ENCODE assay signal across 14 mouse cellular contexts in genomic region chr11:84959181-84959580, GRCm38 (mm10). TPM values are rescaled to one million over a fixed set of nuclear protein-coding genes. Genes with fewer than 3 reads are reported as not detected.
A peak's percentile ranks its signal among the peaks of the same experiment; 100 is the strongest.
DNase-seq lines count a peak whose midpoint lies in the region; ATAC-seq and TF ChIP-seq lines count a peak whose summit lies in the region.
"Had no signal": no experiment of that assay in that cellular context is flagged by ENCODE, and none has a peak within 500 bp of the region (broad histone marks: within the 10 kb centered on the region; RNA-seq: fewer than 3 reads in every experiment).

No protein-coding gene starts in this region.

- no peaks in the 10 kb centered on the region for H3K9me3 ChIP-seq in heart, embryonic 13.5 days
- no peaks in the 10 kb centered on the region for H3K9me3 ChIP-seq in midbrain, embryonic 10.5 days (replicated peaks)
- H3K9me3 ChIP-seq in midbrain, embryonic 15.5 days: no peaks in the 10 kb centered on the region
- H3K9me3 ChIP-seq: liver, embryonic 15.5 days had no signal

- H3K4me3 ChIP-seq in heart, embryonic 13.5 days: no peak overlapping the region
- H3K4me3 ChIP-seq in midbrain, embryonic 10.5 days: no peak overlapping the region
- no peak overlapping the region for H3K4me3 ChIP-seq in midbrain, embryonic 15.5 days
- H3K4me3 ChIP-seq in small intestine, adult 2 months (ENCODE audit: low read depth, low read length): peak overlapping the region; percentile 44
- H3K4me3 ChIP-seq: liver, embryonic 15.5 days had no signal

- WGBS in heart, embryonic 13.5 days: 26% methylated on average over 5 of the region's 5 CpGs
- 10% methylated on average over 5 of the region's 5 CpGs for WGBS in midbrain, embryonic 10.5 days
- WGBS in midbrain, embryonic 15.5 days: 17% methylated on average over 5 of the region's 5 CpGs
- WGBS in small intestine, adult 2 months: 22% methylated on average over 5 of the region's 5 CpGs

- no peak overlapping the region for H3K27ac ChIP-seq in heart, embryonic 13.5 days (replicated peaks)
- H3K27ac ChIP-seq in midbrain, embryonic 10.5 days (replicated peaks): peak overlapping the region; percentile 79
- no peak overlapping the region for H3K27ac ChIP-seq in midbrain, embryonic 15.5 days
- H3K27ac ChIP-seq in small intestine, adult 2 months (ENCODE audit: insufficient read depth, low read depth, low read length): peak overlapping the region; percentile 72
- H3K27ac ChIP-seq: hindbrain, embryonic 14.5 days; liver, embryonic 15.5 days had no signal

- peaks cover 49% of the 10 kb centered on the region for H3K27me3 ChIP-seq in heart, embryonic 13.5 days (replicated peaks)
- H3K27me3 ChIP-seq in midbrain, embryonic 10.5 days (ENCODE audit: low read depth, poor library complexity, severe bottlenecking): peaks cover 49% of the 10 kb centered on the region
- H3K27me3 ChIP-seq in midbrain, embryonic 15.5 days (replicated peaks): peaks cover 46% of the 10 kb centered on the region
- no peaks in the 10 kb centered on the region for H3K27me3 ChIP-seq in small intestine, adult 2 months (ENCODE audit: control insufficient read depth, insufficient read depth, low read length)

- no peak for ATAC-seq in heart, embryonic 13.5 days (ENCODE audit: extremely low read depth, insufficient number of reproducible peaks, low FRiP score, low TSS enrichment)
- ATAC-seq in midbrain, embryonic 15.5 days (replicated peaks): no peak
- ATAC-seq: forebrain, embryonic 16.5 days had no signal

- 0 out of 2 replicates have a peak overlapping the region, but pooled peaks have one; percentile 44 for H3K9ac ChIP-seq in heart, embryonic 13.5 days
- no peak overlapping the region for H3K9ac ChIP-seq in midbrain, embryonic 15.5 days
- H3K9ac ChIP-seq: hindbrain, embryonic 14.5 days; liver, embryonic 15.5 days had no signal

- H3K4me2 ChIP-seq in heart, embryonic 13.5 days: peak overlapping the region; percentile 58
- no peak overlapping the region for H3K4me2 ChIP-seq in midbrain, embryonic 15.5 days
- H3K4me2 ChIP-seq: hindbrain, embryonic 14.5 days; liver, embryonic 15.5 days had no signal

- peak; percentile 31 for DNase-seq in cerebellum, adult 11-12 months
- DNase-seq in cerebellum, postnatal 10 days: no peak
- no peak for DNase-seq in heart, adult 9 months (ENCODE audit: low spot score in 2 of 2)
- DNase-seq in midbrain, embryonic 10.5 days (ENCODE audit: low spot score): peak; percentile 16
- no peak for DNase-seq in right cerebral cortex, postnatal 25 days
- DNase-seq: midbrain, embryonic 14.5 days; right cerebral cortex, postnatal 14 days; thymus, adult 18-20 months had no signal

- H3K36me3 ChIP-seq in heart, embryonic 13.5 days: no peaks in the 10 kb centered on the region
- no peaks in the 10 kb centered on the region for H3K36me3 ChIP-seq in midbrain, embryonic 10.5 days
- no peaks in the 10 kb centered on the region for H3K36me3 ChIP-seq in midbrain, embryonic 15.5 days (replicated peaks)
- peaks cover 2% of the 10 kb centered on the region; the same call in 1 of the 2 replicates for H3K36me3 ChIP-seq in small intestine, adult 2 months (ENCODE audit: control insufficient read depth, insufficient read depth, low read length)
- H3K36me3 ChIP-seq: liver, embryonic 15.5 days had no signal

- no peak for TF ChIP-seq POLR2A in small intestine, adult 2 months (IDR thresholded peaks at IDR 0.05; ENCODE audit: low read depth, low read length)

- peaks cover 29% of the 10 kb centered on the region for H3K4me1 ChIP-seq in heart, embryonic 13.5 days
- peaks cover 51% of the 10 kb centered on the region for H3K4me1 ChIP-seq in midbrain, embryonic 10.5 days
- peaks cover 24% of the 10 kb centered on the region for H3K4me1 ChIP-seq in midbrain, embryonic 15.5 days
- peaks cover 51% of the 10 kb centered on the region for H3K4me1 ChIP-seq in small intestine, adult 2 months (ENCODE audit: control insufficient read depth, insufficient read depth, insufficient read length, low read length)

- TF ChIP-seq CTCF in small intestine, adult 2 months (IDR thresholded peaks at IDR 0.05; ENCODE audit: extremely low read depth, insufficient read length, insufficient replicate concordance, low read depth, low read length): no peak

RNA-seq across cellular contexts. Expression of gene Car4, which starts 1.6 kb away (rescaled TPM):
- polyA plus RNA-seq in heart, embryonic 13.5 days (2015; fragmentation: Nextera tagmentation; extraction: Ambion mirVana): 2.5 and 3.0 TPM in 2 replicates
- polyA plus RNA-seq in midbrain, embryonic 10.5 days (2016; fragmentation: Nextera tagmentation; extraction: Ambion mirVana): 9.3 and 16.8 TPM in 2 replicates
- polyA plus RNA-seq in midbrain, embryonic 15.5 days (2015; fragmentation: Nextera tagmentation; extraction: Ambion mirVana): 5.3 and 6.0 TPM in 2 replicates
- polyA plus RNA-seq in small intestine, adult 2 months (2012; rRNA removed): 13.9 and 46.7 TPM in 2 replicates

RNA-seq across cellular contexts. Expression of gene Znhit3, which starts 43.0 kb away (rescaled TPM):
- polyA plus RNA-seq in heart, embryonic 13.5 days (2015; fragmentation: Nextera tagmentation; extraction: Ambion mirVana): 38.6 and 46.0 TPM in 2 replicates
- 80.5 and 91.7 TPM in 2 replicates for polyA plus RNA-seq in midbrain, embryonic 10.5 days (2016; fragmentation: Nextera tagmentation; extraction: Ambion mirVana)
- polyA plus RNA-seq in midbrain, embryonic 15.5 days (2015; fragmentation: Nextera tagmentation; extraction: Ambion mirVana): 61.8 and 62.8 TPM in 2 replicates
- 3.3 and 4.3 TPM in 2 replicates for polyA plus RNA-seq in small intestine, adult 2 months (2012; rRNA removed)

Comparison
In these comparisons a context has a peak if more than half of its experiments do, and no peak if none do; other contexts are left out.
1. DNase-seq: peak in cerebellum, adult 11-12 months (single experiment) and midbrain, embryonic 10.5 days (single experiment); none in cerebellum, postnatal 10 days (0 of 2), heart, adult 9 months (0 of 2) and right cerebral cortex, postnatal 25 days (single experiment).
2. H3K27ac ChIP-seq: peak in midbrain, embryonic 10.5 days (single experiment) and small intestine, adult 2 months (single experiment); none in heart, embryonic 13.5 days (single experiment) and midbrain, embryonic 15.5 days (single experiment).